Mouse (Mus musculus) heart, embryonic 16.5 days (tissue): ENCODE measurements around the gene Map2. TPM values are rescaled to one million over a fixed set of nuclear protein-coding genes. Genes with fewer than 3 reads are reported as not detected.
A peak's percentile ranks its signal among the peaks of the same experiment; 100 is the strongest.

Experiments used
- ATAC-seq: fragments of 200-750 bp; cut with Nextera tagmentation; replicated peaks from 2 replicates; pipeline ENCODE4 v1.8.0; 2017; ENCODE audit warnings: moderate number of reproducible peaks; ENCODE audit not compliant: insufficient read depth, low FRiP score; ENCODE audit errors: extremely low read depth
- H3K27ac ChIP-seq: fragments of 300-500 bp; sonication (generic); 2 replicates; pipeline ENCODE4 v1.5.1; 2014; ENCODE audit warnings: mild to moderate bottlenecking, low read length, control low read depth, moderate library complexity
- H3K27me3 ChIP-seq: fragments of 300-500 bp; sonication (generic); 2 replicates; pipeline ENCODE4 v1.6.1; 2014; ENCODE audit warnings: low read length, mixed read lengths; ENCODE audit not compliant: control insufficient read depth, insufficient read depth
- H3K36me3 ChIP-seq: fragments of 300-500 bp; sonication (generic); 2 replicates; pipeline ENCODE4 v1.6.1; 2014; ENCODE audit not compliant: control insufficient read depth, insufficient read depth
- H3K4me1 ChIP-seq: fragments of 300-500 bp; sonication (generic); 2 replicates; pipeline ENCODE4 v1.6.1; 2014; ENCODE audit warnings: low read length, mixed read lengths; ENCODE audit not compliant: control insufficient read depth, insufficient read depth
- H3K4me2 ChIP-seq: fragments of 300-500 bp; sonication (generic); 2 replicates; pipeline ENCODE4 v1.6.1; 2014; ENCODE audit warnings: low read depth, mild to moderate bottlenecking, control low read depth, low read length
- H3K4me3 ChIP-seq: fragments of 300-500 bp; sonication (generic); 2 replicates; pipeline ENCODE4 v1.5.1; 2014; ENCODE audit warnings: mild to moderate bottlenecking, control low read depth, low read length
- H3K9ac ChIP-seq: fragments of 300-500 bp; sonication (generic); 2 replicates; pipeline ENCODE4 v1.6.1; 2014; ENCODE audit warnings: low read length, control low read depth
- H3K9me3 ChIP-seq: fragments of 300-500 bp; sonication (generic); replicated peaks from 2 replicates; pipeline ENCODE4 v1.6.1; 2016; ENCODE audit warnings: low read length; ENCODE audit not compliant: control insufficient read depth
- WGBS: fragments of 180-500 bp; shearing (Covaris S2); extraction: QIAGEN DNeasy Blood & Tissue Kit; methylation state at CpG from one replicate; pipeline ENCODE4 v1.1.7; 2014; 5-methylcytosine and 5-hydroxymethylcytosine counted together
- polyA plus RNA-seq: library from polyadenylated mRNA; unstranded; fragments of >200 nt; fragmentation: Nextera tagmentation; extraction: Ambion mirVana; gene quantifications from 2 replicates; pipeline ENCODE4 v1.2.1, GENCODE M21; 2015

Gene Map2
- polyA plus RNA-seq, 1 experiment from 2014 or later, result 3.4 TPM

DNA sequence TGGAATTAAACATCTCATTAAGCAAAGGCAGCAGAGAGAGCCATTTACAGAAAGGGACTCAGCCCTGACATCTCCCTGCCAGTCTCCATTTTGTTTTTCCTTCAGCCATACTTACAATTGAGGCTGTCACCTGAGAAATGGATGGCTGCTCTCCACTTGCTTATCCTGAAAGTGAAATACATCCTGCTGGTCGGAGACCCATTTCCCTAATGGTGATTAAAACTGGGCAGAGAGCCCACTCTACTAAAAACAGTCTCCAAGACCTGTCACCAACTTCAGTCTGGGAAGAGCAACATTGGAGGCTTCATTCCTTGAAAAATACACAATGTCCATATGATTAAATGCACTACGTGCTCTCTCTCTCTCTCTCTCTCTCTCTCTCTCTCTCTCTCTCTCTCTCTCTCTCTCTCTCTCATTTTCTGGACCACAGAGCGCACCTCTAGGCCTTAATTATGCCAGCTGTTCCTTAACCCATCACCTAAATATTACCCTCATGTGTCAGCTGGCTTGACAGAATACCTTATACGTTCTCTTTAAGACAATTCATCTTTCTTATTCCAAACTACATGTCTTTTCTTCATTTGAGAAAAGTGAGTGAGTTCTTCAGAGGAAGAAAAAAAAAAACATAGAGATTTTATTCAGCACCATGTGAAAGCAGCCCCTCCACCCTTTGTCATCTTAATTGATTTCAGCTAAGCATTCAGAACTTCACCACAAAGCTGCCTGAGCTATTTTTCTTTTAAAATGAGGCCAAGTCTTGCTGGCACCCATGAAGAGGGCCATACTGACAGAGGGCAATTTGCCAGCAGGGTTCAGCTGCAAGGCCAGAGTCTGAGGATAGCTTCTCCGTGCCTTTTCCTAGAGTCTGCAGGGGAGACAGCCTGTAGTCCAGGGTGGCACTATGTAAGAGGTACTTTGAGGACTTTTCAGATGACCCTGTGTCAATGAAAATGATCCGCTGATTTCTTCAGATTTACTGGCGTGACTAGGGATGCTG, 51.6 kb downstream of the Map2 start:
- Histone ChIP-seq H3K27ac (no peak overlapping the region), H3K9ac (no peak overlapping the region), H3K4me1 (peaks cover 6% of the 10 kb centered on the region), H3K4me2 (no peak overlapping the region), H3K36me3 (no peaks in the 10 kb centered on the region), H3K9me3 (no peaks in the 10 kb centered on the region), H3K4me3 (no peak overlapping the region), H3K27me3 (no peaks in the 10 kb centered on the region)
- WGBS, result 55% methylated on average over 7 of the region's 7 CpGs
- ATAC-seq, result peak; percentile 32; the same call in 1 of the 2 replicates

DNA sequence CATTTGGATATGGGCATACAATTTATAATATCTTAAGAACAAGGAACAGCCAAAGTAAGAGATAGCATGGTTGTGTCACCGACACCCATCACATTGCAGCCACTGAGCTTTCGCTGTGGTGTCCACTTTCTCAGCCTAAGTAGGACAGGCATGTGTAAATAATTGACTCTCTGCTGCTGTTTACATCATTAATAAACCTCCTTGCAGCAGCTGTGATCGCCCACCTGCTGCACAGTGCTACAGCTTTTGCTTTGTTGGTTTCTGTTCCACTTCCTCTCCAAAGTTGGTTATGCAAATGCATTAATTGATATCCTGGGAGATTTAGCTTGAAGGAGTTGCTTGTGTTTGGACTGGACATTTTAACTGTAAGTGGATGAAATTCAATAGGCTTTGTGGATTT, 53.1 kb downstream of the Map2 start:
- no peaks in the 10 kb centered on the region for H3K9me3 ChIP-seq
- 76% methylated on average over 3 of the region's 3 CpGs for WGBS
- no peak overlapping the region for H3K4me3 ChIP-seq
- no peak overlapping the region for H3K27ac ChIP-seq
- peaks cover 6% of the 10 kb centered on the region for H3K4me1 ChIP-seq
- no peaks in the 10 kb centered on the region for H3K27me3 ChIP-seq
- no peak overlapping the region for H3K4me2 ChIP-seq
- H3K36me3 ChIP-seq, result no peaks in the 10 kb centered on the region
- H3K9ac ChIP-seq, result no peak overlapping the region
- no peak for ATAC-seq

DNA sequence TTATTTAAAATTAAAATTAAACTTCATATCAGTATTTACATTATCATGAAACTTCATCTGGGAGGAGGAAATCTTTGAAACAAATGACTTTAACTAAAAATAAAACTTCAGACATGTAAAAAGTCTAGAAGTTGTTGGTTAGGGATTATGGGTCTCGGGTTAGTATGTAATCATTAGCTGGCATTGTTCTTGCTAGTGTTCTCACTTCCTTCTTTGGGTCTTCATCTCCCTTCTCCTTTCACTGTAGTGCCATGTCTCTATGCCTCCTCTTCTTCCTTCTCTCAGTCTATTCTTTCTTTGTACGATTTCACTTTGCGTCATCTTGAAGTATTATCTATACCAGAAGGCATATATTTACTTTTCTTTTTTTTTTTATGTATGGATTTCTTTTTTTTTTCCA, 55.3 kb downstream of the Map2 start:
- 87% methylated on average over 3 of the region's 3 CpGs for WGBS
- ATAC-seq, result no peak

DNA sequence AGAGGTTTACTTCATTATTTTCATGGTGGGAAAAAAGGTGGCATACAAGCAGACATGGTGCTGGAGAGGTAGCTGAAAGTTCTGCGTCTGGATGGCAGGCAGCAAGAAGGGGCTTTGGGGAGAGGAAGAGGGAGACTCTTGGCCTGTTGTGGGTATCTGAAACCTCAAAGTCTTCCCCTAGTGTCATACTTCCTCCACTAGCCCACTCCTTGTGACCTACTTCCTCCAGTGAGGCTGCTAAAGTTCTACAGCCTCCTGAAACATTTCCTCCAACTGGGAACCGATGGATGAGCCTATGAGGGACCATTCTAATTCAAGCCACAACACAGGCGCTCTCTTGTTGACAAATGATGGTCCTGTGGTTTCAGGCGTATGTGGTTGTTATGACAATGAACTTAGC, 56.9 kb downstream of the Map2 start:
- no peak overlapping the region for H3K9ac ChIP-seq
- ATAC-seq, result no peak
- peaks cover 2% of the 10 kb centered on the region for H3K4me1 ChIP-seq
- H3K27me3 ChIP-seq, result no peaks in the 10 kb centered on the region
- H3K36me3 ChIP-seq, result no peaks in the 10 kb centered on the region
- H3K9me3 ChIP-seq, result no peaks in the 10 kb centered on the region
- no peak overlapping the region for H3K4me3 ChIP-seq
- H3K4me2 ChIP-seq, result no peak overlapping the region
- WGBS, result 78% methylated on average over 4 of the region's 4 CpGs
- no peak overlapping the region for H3K27ac ChIP-seq

More for the DNA sequence above, 55.3 kb downstream of the Map2 start:
- no peaks in the 10 kb centered on the region for H3K36me3 ChIP-seq
- H3K4me1 ChIP-seq, result peaks cover 6% of the 10 kb centered on the region
- H3K9ac ChIP-seq, result no peak overlapping the region
- no peaks in the 10 kb centered on the region for H3K9me3 ChIP-seq
- H3K27ac ChIP-seq, result no peak overlapping the region
- no peak overlapping the region for H3K4me3 ChIP-seq
- H3K4me2 ChIP-seq, result no peak overlapping the region
- H3K27me3 ChIP-seq, result no peaks in the 10 kb centered on the region

DNA sequence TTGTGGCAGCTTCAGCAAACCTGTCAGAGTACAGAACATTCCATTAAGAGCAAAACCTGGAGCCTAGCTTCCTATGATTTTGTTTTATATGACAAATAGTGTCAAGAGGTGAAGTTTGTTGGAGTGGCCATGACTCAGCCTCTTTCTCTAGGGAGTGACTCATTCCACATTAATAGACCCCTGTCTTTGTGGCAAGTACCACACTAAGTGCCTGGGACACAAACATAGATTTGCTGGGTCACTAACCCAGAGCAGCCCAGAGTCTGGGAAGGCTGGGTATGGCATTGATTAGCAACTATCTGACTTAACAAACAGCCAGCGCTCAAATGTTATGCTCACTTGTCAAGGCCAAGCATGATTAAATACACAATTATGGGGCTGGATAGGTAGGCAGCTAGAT, 69.8 kb downstream of the Map2 start:
- no peaks in the 10 kb centered on the region for H3K27me3 ChIP-seq
- H3K27ac ChIP-seq, result no peak overlapping the region
- no peak overlapping the region for H3K4me2 ChIP-seq
- H3K9ac ChIP-seq, result no peak overlapping the region
- WGBS, result 54% methylated on average over 1 of the region's 1 CpGs
- H3K36me3 ChIP-seq, result no peaks in the 10 kb centered on the region
- H3K4me1 ChIP-seq, result no peaks in the 10 kb centered on the region
- no peak overlapping the region for H3K4me3 ChIP-seq
- H3K9me3 ChIP-seq, result no peaks in the 10 kb centered on the region
- no peak for ATAC-seq

DNA sequence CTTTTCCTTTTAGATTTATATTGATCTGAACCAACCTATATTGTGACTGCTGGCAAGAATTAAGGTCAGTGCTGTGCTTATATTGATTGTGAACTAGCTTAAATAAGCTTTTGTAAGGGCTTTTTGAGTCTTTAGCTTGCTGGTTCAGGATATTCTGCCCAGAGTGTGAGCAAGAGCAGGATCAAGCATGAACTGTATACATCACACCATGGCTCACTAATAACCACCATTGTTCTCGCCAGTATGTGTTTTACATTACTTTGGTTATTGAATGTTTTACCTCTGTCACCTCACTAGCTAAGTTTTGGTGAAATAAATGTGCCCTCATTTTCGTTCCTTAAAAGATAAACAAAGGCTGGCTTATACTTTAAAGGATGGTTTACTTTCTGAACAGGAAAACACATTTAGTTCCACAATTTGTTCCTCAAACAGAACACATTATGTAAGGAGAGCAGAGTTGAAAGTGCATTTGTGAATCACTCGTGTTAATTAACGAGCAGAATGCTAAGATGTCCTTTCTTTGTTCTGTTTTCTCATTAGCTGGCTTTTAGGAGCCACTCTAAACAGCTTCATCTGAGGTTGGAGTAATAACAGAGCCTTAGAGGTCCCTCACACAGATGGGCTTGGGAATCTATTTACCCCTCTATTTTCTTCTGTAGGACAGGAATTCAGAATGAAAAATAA, 76.7 kb downstream of the Map2 start:
- no peak overlapping the region for H3K4me2 ChIP-seq
- no peaks in the 10 kb centered on the region for H3K4me1 ChIP-seq
- no peak overlapping the region for H3K9ac ChIP-seq
- no peak overlapping the region for H3K27ac ChIP-seq
- H3K4me3 ChIP-seq, result no peak overlapping the region
- ATAC-seq, result no peak
- H3K9me3 ChIP-seq, result no peaks in the 10 kb centered on the region
- H3K27me3 ChIP-seq, result no peaks in the 10 kb centered on the region
- no peaks in the 10 kb centered on the region for H3K36me3 ChIP-seq
- WGBS, result 60% methylated on average over 4 of the region's 4 CpGs

DNA sequence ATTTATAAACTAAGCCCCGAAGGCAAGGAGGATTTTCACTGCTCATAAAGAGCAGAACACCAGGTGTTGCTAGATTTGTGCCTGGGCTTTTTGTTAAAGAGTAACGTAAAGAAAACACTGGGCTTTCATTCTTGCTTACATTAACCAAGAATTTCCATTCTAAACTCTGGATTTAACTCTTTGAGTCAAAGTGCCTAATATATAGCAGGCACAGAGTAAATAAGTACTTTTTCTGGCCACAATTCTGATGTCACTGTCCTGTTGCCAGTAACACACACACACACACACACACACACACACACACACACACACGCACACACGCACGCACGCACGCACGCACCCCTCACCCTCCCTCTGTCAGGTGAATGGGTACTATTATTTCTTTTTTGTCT, 77.3 kb downstream of the Map2 start:
- Histone ChIP-seq H3K4me3 (no peak overlapping the region), H3K4me2 (no peak overlapping the region), H3K9me3 (no peaks in the 10 kb centered on the region), H3K36me3 (no peaks in the 10 kb centered on the region), H3K4me1 (no peaks in the 10 kb centered on the region), H3K27me3 (no peaks in the 10 kb centered on the region), H3K9ac (no peak overlapping the region), H3K27ac (no peak overlapping the region)
- 81% methylated on average over 8 of the region's 8 CpGs for WGBS
- ATAC-seq, result no peak

DNA sequence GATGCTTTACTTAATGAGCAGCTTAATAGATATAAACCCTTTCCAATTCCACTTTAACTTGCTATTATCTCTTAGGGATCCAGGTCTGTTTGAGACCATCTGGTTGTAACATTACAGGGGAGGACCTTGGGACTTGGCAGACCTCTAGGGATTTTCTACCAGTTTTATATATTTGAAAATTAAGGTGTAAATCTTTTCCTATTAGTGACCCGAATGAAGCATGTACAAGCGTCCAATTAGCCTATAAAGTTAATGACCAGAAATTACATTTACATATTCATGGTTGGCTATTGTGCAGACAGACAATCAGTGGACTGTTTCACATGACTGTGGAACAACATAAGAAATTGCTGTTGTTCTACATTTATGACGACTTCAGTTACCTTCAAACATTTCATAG, 88.1 kb downstream of the Map2 start:
- Histone ChIP-seq H3K27me3 (no peaks in the 10 kb centered on the region), H3K9ac (no peak overlapping the region), H3K27ac (no peak overlapping the region), H3K4me3 (no peak overlapping the region), H3K4me1 (no peaks in the 10 kb centered on the region), H3K9me3 (no peaks in the 10 kb centered on the region), H3K4me2 (no peak overlapping the region), H3K36me3 (no peaks in the 10 kb centered on the region)
- no peak for ATAC-seq
- WGBS, result 74% methylated on average over 3 of the region's 3 CpGs
